Mouse (Mus musculus) kidney, embryonic 16.5 days (tissue): ENCODE measurements at regions not wholly inside any gene's neighbourhood (a gene's known extent, or its start where the extent isn't known, plus 50 kb on each side); places are given as distances from the start of the nearest gene placed in this dataset.

Experiments used
- ATAC-seq: fragments of 200-750 bp; cut with Nextera tagmentation; 2 replicates; pipeline ENCODE4 v1.8.0; 2017; ENCODE audit warnings: moderate TSS enrichment; ENCODE audit not compliant: low FRiP score, low TSS enrichment
- H3K27ac ChIP-seq: fragments of 300-500 bp; sonication (generic); 2 replicates; pipeline ENCODE4 v1.5.1; 2014; ENCODE audit warnings: low read length
- H3K27me3 ChIP-seq: fragments of 300-500 bp; sonication (generic); 2 replicates; pipeline ENCODE4 v1.6.1; 2014; ENCODE audit warnings: low read length, control low read depth, mixed read lengths; ENCODE audit not compliant: insufficient read depth
- H3K36me3 ChIP-seq: fragments of 300-500 bp; sonication (generic); 2 replicates; pipeline ENCODE4 v1.6.1; 2014; ENCODE audit warnings: low read length, control low read depth, mixed read lengths; ENCODE audit not compliant: insufficient read depth
- H3K4me1 ChIP-seq: fragments of 300-500 bp; sonication (generic); 2 replicates; pipeline ENCODE4 v1.6.1; 2014; ENCODE audit warnings: low read length, control low read depth, mixed read lengths; ENCODE audit not compliant: insufficient read depth
- H3K4me2 ChIP-seq: fragments of 300-500 bp; sonication (generic); replicated peaks from 2 replicates; pipeline ENCODE4 v1.6.1; 2014; ENCODE audit warnings: low read depth, low read length
- H3K4me3 ChIP-seq: fragments of 300-500 bp; sonication (generic); 2 replicates; pipeline ENCODE4 v1.5.1; 2014; ENCODE audit warnings: mild to moderate bottlenecking, low read length
- H3K9ac ChIP-seq: fragments of 300-500 bp; sonication (generic); replicated peaks from 2 replicates; pipeline ENCODE4 v1.6.1; 2014; ENCODE audit warnings: low read length
- H3K9me3 ChIP-seq: fragments of 300-500 bp; sonication (generic); 2 replicates; pipeline ENCODE4 v1.6.1; 2016; ENCODE audit warnings: low read length, control low read depth
- WGBS: fragments of 180-500 bp; shearing (Covaris S2); extraction: QIAGEN DNeasy Blood & Tissue Kit; methylation state at CpG from one replicate; pipeline ENCODE4 v1.1.7; 2014; 5-methylcytosine and 5-hydroxymethylcytosine counted together

- no peaks in the 10 kb centered on the region for H3K27me3 ChIP-seq
- H3K36me3 ChIP-seq, result no peaks in the 10 kb centered on the region
- ATAC-seq, result no peak
- H3K9ac ChIP-seq, result no peak overlapping the region
- no peaks in the 10 kb centered on the region for H3K4me1 ChIP-seq
- no peak overlapping the region for H3K4me3 ChIP-seq
- no peak overlapping the region for H3K4me2 ChIP-seq
- 70% methylated on average over 3 of the region's 3 CpGs for WGBS
- peaks cover 7% of the 10 kb centered on the region; the same call in 1 of the 2 replicates for H3K9me3 ChIP-seq
- no peak overlapping the region for H3K27ac ChIP-seq
Measured at GRCm38 (mm10) chr7:66593619-66594018, 95.8 kb downstream of the Asb7 start.

- Histone ChIP-seq H3K27me3 (no peaks in the 10 kb centered on the region), H3K9ac (no peak overlapping the region), H3K4me2 (no peak overlapping the region), H3K36me3 (no peaks in the 10 kb centered on the region), H3K27ac (no peak overlapping the region), H3K4me3 (no peak overlapping the region), H3K4me1 (no peaks in the 10 kb centered on the region), H3K9me3 (peaks cover 7% of the 10 kb centered on the region; the same call in 1 of the 2 replicates)
- ATAC-seq, result no peak
- WGBS, result 84% methylated on average over 10 of the region's 10 CpGs
Measured at GRCm38 (mm10) chr7:66591594-66592290, 97.7 kb downstream of the Asb7 start.

- ATAC-seq, result no peak
- Histone ChIP-seq H3K4me3 (no peak overlapping the region), H3K27ac (no peak overlapping the region), H3K9me3 (peaks cover 7% of the 10 kb centered on the region; the same call in 1 of the 2 replicates), H3K36me3 (no peaks in the 10 kb centered on the region), H3K27me3 (no peaks in the 10 kb centered on the region), H3K9ac (no peak overlapping the region), H3K4me2 (no peak overlapping the region), H3K4me1 (no peaks in the 10 kb centered on the region)
- WGBS, result 89% methylated on average over 1 of the region's 1 CpGs
Measured at GRCm38 (mm10) chr7:66586511-66586910, 102.9 kb downstream of the Asb7 start.

GRCm38 (mm10) chr7:66580687-66581151 is 108.7 kb downstream of the Asb7 start:
- Histone ChIP-seq H3K4me3 (no peak overlapping the region), H3K36me3 (no peaks in the 10 kb centered on the region), H3K27me3 (no peaks in the 10 kb centered on the region), H3K4me2 (no peak overlapping the region), H3K4me1 (no peaks in the 10 kb centered on the region), H3K9ac (no peak overlapping the region), H3K27ac (no peak overlapping the region), H3K9me3 (no peaks in the 10 kb centered on the region)
- no peak for ATAC-seq
- 16% methylated on average over 2 of the region's 2 CpGs for WGBS

GRCm38 (mm10) chr7:66576261-66576660 is 113.1 kb downstream of the Asb7 start:
- H3K4me2 ChIP-seq, result no peak overlapping the region
- no peaks in the 10 kb centered on the region for H3K27me3 ChIP-seq
- no peaks in the 10 kb centered on the region for H3K9me3 ChIP-seq
- WGBS, result 76% methylated on average over 7 of the region's 7 CpGs
- no peaks in the 10 kb centered on the region for H3K4me1 ChIP-seq
- H3K27ac ChIP-seq, result no peak overlapping the region
- H3K9ac ChIP-seq, result no peak overlapping the region
- ATAC-seq, result no peak
- no peaks in the 10 kb centered on the region for H3K36me3 ChIP-seq
- no peak overlapping the region for H3K4me3 ChIP-seq

GRCm38 (mm10) chr7:66571451-66571850 is 117.9 kb downstream of the Asb7 start:
- Histone ChIP-seq H3K36me3 (no peaks in the 10 kb centered on the region), H3K4me3 (no peak overlapping the region), H3K9ac (no peak overlapping the region), H3K27ac (no peak overlapping the region), H3K27me3 (no peaks in the 10 kb centered on the region), H3K9me3 (no peaks in the 10 kb centered on the region), H3K4me1 (no peaks in the 10 kb centered on the region), H3K4me2 (no peak overlapping the region)
- no peak for ATAC-seq
- whole genome bisulfite sequencing, result 65% methylated on average over 5 of the region's 5 CpGs

- no peak overlapping the region for H3K27ac ChIP-seq
- H3K9ac ChIP-seq, result no peak overlapping the region
- no peaks in the 10 kb centered on the region for H3K9me3 ChIP-seq
- WGBS, result 80% methylated on average over 11 of the region's 11 CpGs
- H3K27me3 ChIP-seq, result no peaks in the 10 kb centered on the region
- H3K4me2 ChIP-seq, result no peak overlapping the region
- H3K4me1 ChIP-seq, result peaks cover 10% of the 10 kb centered on the region; the same call in 1 of the 2 replicates
- ATAC-seq, result no peak
- no peaks in the 10 kb centered on the region for H3K36me3 ChIP-seq
- no peak overlapping the region for H3K4me3 ChIP-seq
Measured at GRCm38 (mm10) chr7:66547694-66548093, 120.4 kb upstream of the Aldh1a3 start.

- ATAC-seq, result 0 out of 2 replicates have a peak, but pooled peaks have one; percentile 57
- Histone ChIP-seq H3K4me2 (no peak overlapping the region), H3K27ac (peak overlapping the region; percentile 10; the same call in 1 of the 2 replicates), H3K27me3 (no peaks in the 10 kb centered on the region), H3K4me1 (peaks cover 10% of the 10 kb centered on the region; the same call in 1 of the 2 replicates), H3K4me3 (no peak overlapping the region), H3K9me3 (no peaks in the 10 kb centered on the region), H3K36me3 (no peaks in the 10 kb centered on the region), H3K9ac (no peak overlapping the region)
- 36% methylated on average over 9 of the region's 9 CpGs for WGBS
Measured at GRCm38 (mm10) chr7:66545184-66545583, 117.9 kb upstream of the Aldh1a3 start.

GRCm38 (mm10) chr7:66544352-66545053 is 117.2 kb upstream of the Aldh1a3 start:
- H3K36me3 ChIP-seq, result no peaks in the 10 kb centered on the region
- peaks cover 10% of the 10 kb centered on the region; the same call in 1 of the 2 replicates for H3K4me1 ChIP-seq
- no peaks in the 10 kb centered on the region for H3K9me3 ChIP-seq
- 0 out of 2 replicates have a peak, but pooled peaks have one; percentile 39 for ATAC-seq
- 78% methylated on average over 11 of the region's 11 CpGs for WGBS
- H3K27me3 ChIP-seq, result no peaks in the 10 kb centered on the region
- no peak overlapping the region for H3K4me2 ChIP-seq
- H3K9ac ChIP-seq, result no peak overlapping the region
- peak overlapping the region; percentile 10; the same call in 1 of the 2 replicates for H3K27ac ChIP-seq
- H3K4me3 ChIP-seq, result no peak overlapping the region

- Histone ChIP-seq H3K27me3 (no peaks in the 10 kb centered on the region), H3K36me3 (no peaks in the 10 kb centered on the region), H3K4me3 (no peak overlapping the region), H3K4me1 (peaks cover 6% of the 10 kb centered on the region; the same call in 1 of the 2 replicates), H3K27ac (no peak overlapping the region), H3K4me2 (no peak overlapping the region), H3K9me3 (no peaks in the 10 kb centered on the region), H3K9ac (no peak overlapping the region)
- no peak for ATAC-seq
- WGBS, result 88% methylated on average over 6 of the region's 6 CpGs
Measured at GRCm38 (mm10) chr7:66532596-66532995, 105.3 kb upstream of the Aldh1a3 start.
